ENCODE assay signal across 9 mouse cellular contexts in the genomic region with DNA sequence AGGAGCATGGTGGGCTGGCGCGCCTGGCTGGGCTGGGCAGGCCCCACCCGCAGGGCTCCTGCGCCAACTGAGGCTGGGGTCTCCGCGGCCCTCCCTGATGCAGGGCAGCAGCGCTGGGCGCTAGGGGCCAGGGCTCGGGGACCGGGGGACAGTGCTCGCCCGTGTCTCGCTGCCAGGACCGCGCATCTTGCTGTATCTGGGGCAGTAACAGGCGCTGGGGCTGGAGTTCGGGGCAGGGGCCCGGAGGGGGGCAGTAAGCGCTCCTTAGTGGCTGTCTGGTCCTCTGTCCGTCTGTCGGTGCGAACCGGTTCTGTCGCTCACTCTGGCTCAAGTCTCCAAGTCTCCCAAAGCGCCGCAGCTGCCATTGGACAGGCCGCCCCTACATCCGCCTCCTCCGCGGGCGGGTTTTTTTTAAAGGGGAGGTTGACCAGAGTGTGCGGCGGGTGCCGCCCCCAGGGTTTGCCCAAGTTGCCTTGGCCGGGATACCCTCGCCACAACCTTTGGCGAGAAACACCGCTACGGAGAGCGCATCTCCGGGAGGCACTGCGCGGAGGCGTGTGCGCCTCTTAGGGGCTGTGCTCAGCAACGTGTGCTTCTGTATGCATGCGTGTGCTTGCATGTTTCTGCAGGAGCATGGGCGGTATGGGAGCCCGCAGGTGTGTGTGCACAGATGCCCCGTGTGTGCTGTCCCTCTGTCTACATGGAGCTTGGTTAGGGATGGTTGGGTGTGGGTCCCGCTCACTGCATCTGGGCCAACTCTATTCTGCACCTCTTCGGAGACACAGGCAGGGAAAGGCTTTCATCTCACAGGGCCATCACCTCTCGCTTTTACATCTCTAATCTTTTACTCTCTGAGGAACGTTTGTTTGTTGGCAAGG. TPM values are rescaled to one million over a fixed set of nuclear protein-coding genes. Genes with fewer than 3 reads are reported as not detected.
A peak's percentile ranks its signal among the peaks of the same experiment; 100 is the strongest.
DNase-seq lines count a peak whose midpoint lies in the region; ATAC-seq and TF ChIP-seq lines count a peak whose summit lies in the region.
"Had no signal": no experiment of that assay in that cellular context is flagged by ENCODE, and none has a peak within 500 bp of the region (broad histone marks: within the 10 kb centered on the region; RNA-seq: fewer than 3 reads in every experiment).

No protein-coding gene starts in this region.

- H3K79me3 ChIP-seq in C2C12 (ENCODE audit: low read depth): peaks cover 2% of the 10 kb centered on the region

- no peak overlapping the region for H3K27ac ChIP-seq in heart, embryonic 14.5 days (replicated peaks in 1 of 2; ENCODE audit: control insufficient read depth in 1 of 2, insufficient read depth in 1 of 2, low read depth in 2 of 2, low read length in 2 of 2)
- H3K27ac ChIP-seq in forebrain, embryonic 10.5 days: peak overlapping the region; percentile 96
- peak overlapping the region; percentile 86 for H3K27ac ChIP-seq in midbrain, embryonic 10.5 days (replicated peaks)
- no peak overlapping the region for H3K27ac ChIP-seq in thymus, adult 2 months (ENCODE audit: control insufficient read depth, insufficient read depth, low read length)

- H3K4me3 ChIP-seq in heart, embryonic 14.5 days (ENCODE audit: control insufficient read depth in 1 of 2, insufficient read depth in 1 of 2, low read depth in 1 of 2, low read length in 2 of 2): peak overlapping the region in 1 of 2 experiments; percentile 17; a peak in 2 of 4 replicates
- peak overlapping the region; percentile 32 for H3K4me3 ChIP-seq in C2C12 (ENCODE audit: insufficient read depth, poor library complexity, severe bottlenecking)
- H3K4me3 ChIP-seq in forebrain, embryonic 10.5 days: peak overlapping the region; percentile 80
- peak overlapping the region; percentile 69 for H3K4me3 ChIP-seq in midbrain, embryonic 10.5 days
- no peak overlapping the region for H3K4me3 ChIP-seq in thymus, adult 2 months (ENCODE audit: control insufficient read depth, insufficient read depth, low read length)

- intact Hi-C loops in heart, postnatal 14 days (cut with DNase I): no loop called here
- intact Hi-C loops in gastrocnemius, postnatal 14 days (cut with DNase I; ENCODE audit: low total_unique reads): loop anchor here (5.0 kb wide), 1 partner anchor 191 kb away; no protein-coding TSS in a partner anchor

- H3K4me1 ChIP-seq in heart, embryonic 14.5 days (ENCODE audit: control insufficient read depth in 2 of 2, insufficient read depth in 2 of 2, low read length in 2 of 2): peaks cover 0 to 30% of the 10 kb centered on the region in 2 experiments; a peak in 3 of 4 replicates
- H3K4me1 ChIP-seq in forebrain, embryonic 10.5 days: peaks cover 100% of the 10 kb centered on the region
- H3K4me1 ChIP-seq in midbrain, embryonic 10.5 days: peaks cover 99% of the 10 kb centered on the region
- H3K4me1 ChIP-seq in thymus, adult 2 months (replicated peaks; ENCODE audit: control insufficient read depth, insufficient read depth, low read length): no peaks in the 10 kb centered on the region

- no peak for DNase-seq in heart, postnatal 14 days
- peak; percentile 54 for DNase-seq in forebrain, embryonic 10.5 days (ENCODE audit: extremely low spot score, low spot score)
- DNase-seq in midbrain, embryonic 10.5 days (ENCODE audit: low spot score): peak; percentile 49
- no peak for DNase-seq in thymus, adult 2 months
- DNase-seq in cerebellum, adult 18-20 months: no peak
- DNase-seq in gastrocnemius, postnatal 14 days: no peak
- DNase-seq: lung, postnatal 4 days had no signal

- peak overlapping the region; percentile 71 for H3ac ChIP-seq in C2C12 (ENCODE audit: control insufficient read depth, insufficient read length, low read depth)

- peak overlapping the region; percentile 34 for H3K4me2 ChIP-seq in heart, embryonic 14.5 days (ENCODE audit: low read length)

- no peak for TF ChIP-seq CTCF in C2C12 (IDR thresholded peaks at IDR 0.05; ENCODE audit: control insufficient read depth, insufficient read depth, insufficient read length)
- TF ChIP-seq CTCF in thymus, adult 2 months (IDR thresholded peaks at IDR 0.05; ENCODE audit: borderline replicate concordance, control insufficient read depth, extremely low read depth, insufficient read depth, low read length, poor library complexity): no peak

- no peak for TF ChIP-seq POLR2A in thymus, adult 2 months (IDR thresholded peaks at IDR 0.05; ENCODE audit: control insufficient read depth, extremely low read depth, insufficient read depth, low read length, poor library complexity)

- no peak for ATAC-seq in heart, embryonic 14.5 days (ENCODE audit: insufficient number of reproducible peaks, insufficient read depth, low FRiP score, low read depth)

- 2% methylated on average over 54 of the region's 54 CpGs for WGBS in heart, embryonic 14.5 days
- WGBS in forebrain, embryonic 10.5 days: under 1% methylated on average over 54 of the region's 54 CpGs
- WGBS in midbrain, embryonic 10.5 days: 1% methylated on average over 54 of the region's 54 CpGs
- 8% methylated on average over 54 of the region's 54 CpGs for WGBS in thymus, adult 2 months

- H3K9me3 ChIP-seq in heart, embryonic 14.5 days (ENCODE audit: control insufficient read depth, low read length): no peaks in the 10 kb centered on the region
- H3K9me3 ChIP-seq in forebrain, embryonic 10.5 days: no peaks in the 10 kb centered on the region
- no peaks in the 10 kb centered on the region for H3K9me3 ChIP-seq in midbrain, embryonic 10.5 days (replicated peaks)

- H3K9ac ChIP-seq in heart, embryonic 14.5 days (ENCODE audit: low read length): no peak overlapping the region

- H3K36me3 ChIP-seq in heart, embryonic 14.5 days (ENCODE audit: control insufficient read depth, insufficient read depth, low read length): no peaks in the 10 kb centered on the region
- no peaks in the 10 kb centered on the region for H3K36me3 ChIP-seq in C2C12 (ENCODE audit: control insufficient read depth, insufficient read depth)
- H3K36me3 ChIP-seq in forebrain, embryonic 10.5 days (replicated peaks): peaks cover 16% of the 10 kb centered on the region; the same call in 1 of the 2 replicates
- H3K36me3 ChIP-seq in midbrain, embryonic 10.5 days: no peaks in the 10 kb centered on the region
- H3K36me3 ChIP-seq in thymus, adult 2 months (ENCODE audit: control insufficient read depth, insufficient read depth, low read length): no peaks in the 10 kb centered on the region

- peaks cover 100% of the 10 kb centered on the region for H3K27me3 ChIP-seq in heart, embryonic 14.5 days (ENCODE audit: control insufficient read depth, insufficient read depth, low read length)
- peaks cover 60% of the 10 kb centered on the region for H3K27me3 ChIP-seq in C2C12 (ENCODE audit: control insufficient read depth, insufficient read depth, insufficient read length)
- H3K27me3 ChIP-seq in forebrain, embryonic 10.5 days (ENCODE audit: poor library complexity, severe bottlenecking): peaks cover 100% of the 10 kb centered on the region
- peaks cover 100% of the 10 kb centered on the region for H3K27me3 ChIP-seq in midbrain, embryonic 10.5 days (ENCODE audit: low read depth, poor library complexity, severe bottlenecking)
- H3K27me3 ChIP-seq in thymus, adult 2 months (ENCODE audit: control insufficient read depth, insufficient read depth, low read length): peaks cover 18% of the 10 kb centered on the region

- H3K79me2 ChIP-seq in C2C12 (ENCODE audit: control insufficient read depth, insufficient read depth): peaks cover 6% of the 10 kb centered on the region

TF ChIP-seq in C2C12, 6 proteins besides CTCF, POLR2A, EP300 and RAD21:
- TF ChIP-seq MYOG (IDR thresholded peaks at IDR 0.05; ENCODE audit: control insufficient read depth, extremely low read depth, insufficient read length) (no peak), FOSL1 (IDR thresholded peaks at IDR 0.05; ENCODE audit: insufficient read depth, low read length, poor library complexity, severe bottlenecking) (no peak), USF1 (IDR thresholded peaks at IDR 0.05; ENCODE audit: low read depth) (no peak), MYOD1 (IDR thresholded peaks at IDR 0.05; ENCODE audit: control insufficient read depth, insufficient read length, low read depth) (no peak), MAX (IDR thresholded peaks at IDR 0.05) (no peak), CEBPB (IDR thresholded peaks at IDR 0.05; ENCODE audit: low read depth) (no peak)

RNA-seq across cellular contexts. Expression of a gene that starts 4.5 kb away (rescaled TPM):
- polyA plus RNA-seq in heart, embryonic 14.5 days (2014; fragmentation: Nextera tagmentation; extraction: Ambion mirVana): 0.23 and 0.41 TPM in 2 replicates
- under 1 TPM; 0.20 to 0.88 TPM for total RNA-seq in heart, postnatal 14 days (2021)
- polyA plus RNA-seq in C2C12 (2012; fragmentation: generic; extraction: Trizol): 2.5 TPM
- 126 and 134 TPM in 2 replicates for polyA plus RNA-seq in forebrain, embryonic 10.5 days (2016; fragmentation: Nextera tagmentation; extraction: Ambion mirVana)
- polyA plus RNA-seq in midbrain, embryonic 10.5 days (2016; fragmentation: Nextera tagmentation; extraction: Ambion mirVana): 54.8 and 56.5 TPM in 2 replicates
- polyA plus RNA-seq in thymus, adult 2 months (2012; rRNA removed): 3.4 and 3.8 TPM in 2 replicates
- total RNA-seq in gastrocnemius, postnatal 14 days (2021): under 1 TPM; 0.09 to 0.12 TPM

Comparison
In these comparisons a context has a peak if more than half of its experiments do, and no peak if none do; other contexts are left out.
1. H3K27ac ChIP-seq: peak in forebrain, embryonic 10.5 days (single experiment) and midbrain, embryonic 10.5 days (single experiment); none in heart, embryonic 14.5 days (0 of 2) and thymus, adult 2 months (single experiment).
2. DNase-seq: peak in forebrain, embryonic 10.5 days (single experiment) and midbrain, embryonic 10.5 days (single experiment); none in heart, postnatal 14 days (0 of 2), thymus, adult 2 months (single experiment), cerebellum, adult 18-20 months (0 of 2) and gastrocnemius, postnatal 14 days (single experiment).
3. RNA of a gene that starts 4.5 kb away (polyA plus RNA-seq): 126 to 134 TPM in forebrain, embryonic 10.5 days and 54.8 to 56.5 TPM in midbrain, embryonic 10.5 days; 3.4 to 3.8 TPM in thymus, adult 2 months, 2.5 TPM in C2C12 (single experiment) and 0.23 to 0.41 TPM in heart, embryonic 14.5 days; every median in the first group is over 10 times any median in the second.